Mouse (Mus musculus): ENCODE results near the gene Gm6525.

The Gm6525 gene

GRCm38 (mm10) chr3:84173581-84174154, at the start of gene Gm6525:
Gene Gm6525 (plus strand): TSS chr3:84174104.
- no peak for DNase-seq (ENCODE audit: low read depth)

DNA sequence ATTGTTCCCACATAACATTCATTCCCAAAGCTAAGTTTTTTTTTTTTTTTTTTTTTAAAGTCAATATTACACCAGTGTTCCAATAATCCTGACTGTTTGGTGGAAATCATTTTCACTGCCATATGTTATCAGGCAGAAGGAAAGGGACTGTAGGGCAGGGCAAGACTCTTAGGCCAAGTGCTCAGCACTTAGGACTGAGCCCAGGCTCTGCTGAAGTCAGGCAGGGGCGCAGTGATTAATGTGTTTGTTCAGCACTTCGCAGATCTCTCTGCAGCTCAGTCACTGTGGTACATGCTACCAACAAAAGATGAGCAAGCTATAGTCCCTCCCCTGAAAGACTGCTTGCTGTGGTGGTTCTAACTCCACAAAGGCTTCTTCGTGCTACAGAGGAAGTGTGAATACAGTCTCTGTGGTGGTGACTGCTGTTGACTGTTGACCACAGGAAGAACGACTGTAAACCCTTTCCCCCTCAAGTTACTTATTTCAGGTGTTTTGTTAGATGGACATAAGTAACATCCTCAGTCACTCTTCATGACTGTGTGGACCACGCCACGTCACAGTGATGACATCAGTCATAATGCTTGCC, 48.1 kb upstream of the Gm6525 start:
- peak; percentile 91 for DNase-seq (ENCODE audit: low read depth)

- DNase-seq (ENCODE audit: low read depth): peak; percentile 24
Measured at GRCm38 (mm10) chr3:84126721-84127120, 47.2 kb upstream of the Gm6525 start.

- DNase-seq (ENCODE audit: low read depth): no peak
Measured at GRCm38 (mm10) chr3:84127431-84127830, 46.5 kb upstream of the Gm6525 start.

GRCm38 (mm10) chr3:84128871-84129870, 44.7 kb upstream of the Gm6525 start:
- peak; percentile 62 for DNase-seq (ENCODE audit: low read depth)

- DNase-seq (ENCODE audit: low read depth): no peak
Measured at GRCm38 (mm10) chr3:84130776-84131175, 43.1 kb upstream of the Gm6525 start.

GRCm38 (mm10) chr3:84131369-84131768, 42.5 kb upstream of the Gm6525 start:
- DNase-seq (ENCODE audit: low read depth): no peak

DNA sequence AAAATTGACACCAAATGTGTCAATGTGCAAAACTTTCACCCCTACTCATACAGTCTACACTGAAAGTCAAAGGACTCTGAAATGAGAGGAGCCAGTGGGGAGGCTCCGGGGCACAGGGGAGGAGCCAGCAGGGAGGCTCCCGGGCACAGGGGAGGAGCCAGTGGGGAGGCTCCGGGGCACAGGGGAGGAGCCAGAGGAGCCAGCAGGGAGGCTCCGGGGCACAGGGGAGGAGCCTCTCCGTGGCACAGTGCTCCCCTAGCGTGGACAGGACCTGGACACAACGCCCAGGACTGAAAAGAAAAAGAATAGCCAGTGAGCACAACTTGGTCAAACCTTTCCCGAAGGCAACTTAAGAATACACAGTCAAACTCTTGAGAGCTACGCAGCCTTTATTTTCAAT, 38.5 kb upstream of the Gm6525 start:
- DNase-seq (ENCODE audit: low read depth): peak; percentile 28

DNA sequence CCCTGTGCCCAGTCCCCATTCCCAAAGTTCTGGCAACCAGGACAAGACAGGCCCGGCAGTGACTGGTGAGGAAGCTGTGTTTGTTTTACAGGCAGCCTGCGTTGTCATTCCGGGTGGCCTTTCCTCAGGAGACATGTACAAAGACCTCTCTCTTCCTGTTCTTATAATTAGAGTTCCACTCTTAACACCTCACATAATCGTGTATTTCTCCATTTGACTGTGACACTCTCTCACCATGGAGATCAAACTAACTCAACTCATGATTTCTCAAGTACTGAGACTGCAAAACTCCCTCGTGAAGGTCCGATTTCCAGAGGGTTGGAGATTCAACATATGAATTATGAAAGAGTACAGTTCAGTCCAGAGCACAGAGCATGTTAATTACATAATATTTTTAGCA, 38.0 kb upstream of the Gm6525 start:
- DNase-seq (ENCODE audit: low read depth): no peak

GRCm38 (mm10) chr3:84136509-84136908, 37.4 kb upstream of the Gm6525 start:
- no peak for DNase-seq (ENCODE audit: low read depth)

DNA sequence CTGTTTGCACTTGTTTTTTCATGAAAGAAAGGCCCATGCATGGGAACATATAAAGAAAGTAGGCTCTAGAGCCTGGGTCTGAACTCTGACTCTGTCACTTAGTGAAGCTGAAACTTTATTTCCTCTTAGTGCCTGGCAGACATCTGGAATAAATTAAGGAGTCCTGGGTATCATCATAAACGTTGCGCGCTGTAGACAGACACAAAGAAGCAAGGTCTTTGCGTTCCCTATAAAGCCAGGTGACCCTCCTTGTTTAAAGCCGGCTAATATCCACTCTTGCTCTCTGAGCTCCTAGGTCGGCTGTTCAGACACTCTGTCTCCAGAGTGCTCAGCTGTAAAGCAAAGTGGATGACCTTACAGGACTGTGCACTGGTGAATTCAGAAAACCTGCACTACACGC, 33.0 kb upstream of the Gm6525 start:
- DNase-seq (ENCODE audit: low read depth): no peak

DNA sequence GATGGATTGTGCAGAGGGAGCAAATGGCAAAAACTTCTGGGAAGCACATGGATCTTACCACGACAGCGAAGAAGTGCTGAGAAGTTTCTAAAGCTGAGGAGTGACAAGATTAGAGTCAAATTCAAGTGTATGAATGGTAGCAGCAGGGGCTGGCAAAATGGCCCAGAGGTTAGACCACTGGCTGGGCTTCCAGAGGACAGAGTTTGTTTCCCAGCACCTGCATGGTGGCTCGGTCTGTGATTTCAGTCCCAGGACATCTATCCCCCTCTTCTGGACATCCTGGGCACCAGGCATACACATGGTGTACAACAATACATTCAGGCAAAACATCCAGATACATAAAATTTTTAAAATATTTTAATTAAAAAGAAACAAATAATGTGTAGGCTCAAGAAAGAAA, 24.1 kb upstream of the Gm6525 start:
- DNase-seq (ENCODE audit: low read depth): no peak

GRCm38 (mm10) chr3:84154721-84155141, 19.2 kb upstream of the Gm6525 start:
- DNase-seq (ENCODE audit: low read depth): peak; percentile 72

DNA sequence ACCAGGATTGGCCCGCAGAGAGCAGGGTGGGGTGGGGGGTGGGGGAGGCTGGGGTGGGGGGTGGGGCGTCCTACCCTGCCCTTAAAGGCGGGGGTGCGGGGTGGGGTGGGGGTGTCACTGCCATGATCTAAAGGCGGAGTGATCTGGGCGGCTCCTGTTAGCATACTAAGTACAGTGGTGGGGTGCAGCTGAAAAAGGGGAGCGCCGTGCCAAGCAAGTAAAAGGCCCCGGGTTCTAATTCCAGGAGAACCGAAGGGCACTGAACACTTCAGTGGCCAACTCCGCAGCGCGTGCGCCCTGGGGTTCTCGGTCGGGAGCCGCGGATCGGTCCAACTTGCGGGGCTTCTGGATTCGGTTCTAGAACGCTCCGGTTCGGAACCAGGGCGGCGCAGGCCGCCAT, 18.8 kb upstream of the Gm6525 start:
- DNase-seq (ENCODE audit: low read depth): peak; percentile 90

DNA sequence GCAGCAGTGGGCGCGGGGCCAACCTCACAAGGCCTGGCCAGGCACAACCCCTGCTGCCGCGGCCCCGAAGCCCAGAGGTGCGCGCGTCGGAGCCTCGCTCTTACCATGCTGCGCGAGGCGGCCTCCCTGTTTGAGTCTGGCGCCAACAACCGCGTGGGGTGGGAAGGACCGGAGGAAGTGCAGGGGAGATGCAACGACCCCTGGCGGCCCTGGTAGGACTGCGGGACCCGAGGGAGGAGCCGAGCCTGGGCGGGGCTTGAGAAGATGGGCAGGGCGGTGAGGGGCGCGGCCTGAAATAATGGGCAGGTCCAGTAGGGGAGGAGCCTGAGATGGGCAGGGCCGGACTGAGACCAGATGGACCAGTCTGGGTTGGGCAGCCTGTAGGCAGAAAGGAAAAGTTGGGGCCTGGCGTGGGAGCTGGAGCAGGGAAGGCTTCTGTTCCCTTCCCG, 18.3 kb upstream of the Gm6525 start, which contains the start of gene Mnd1:
Mnd1 (minus strand) TSS at position 229 of the 449 bp plus-strand sequence.
- peak; percentile 94 for DNase-seq (ENCODE audit: low read depth)

DNA sequence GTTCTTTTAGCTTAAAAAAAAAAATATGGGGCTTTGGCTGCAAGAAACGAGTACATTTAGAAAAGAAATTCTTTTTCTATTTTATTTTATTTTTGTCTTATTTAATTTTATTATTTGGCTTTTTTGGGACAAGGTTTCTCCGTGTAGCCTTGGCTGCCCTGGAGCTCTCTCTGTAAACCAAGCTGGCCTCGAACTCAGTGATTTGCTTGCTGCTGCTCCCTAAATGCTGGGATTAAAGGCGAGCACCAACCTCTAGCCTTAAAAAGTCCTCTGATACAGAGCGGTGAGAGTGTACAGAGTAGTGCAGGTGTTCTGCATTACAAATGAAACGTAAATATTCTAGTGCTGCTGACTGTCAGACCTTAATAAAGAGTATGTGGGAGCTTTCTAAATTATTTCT, 17.8 kb upstream of the Gm6525 start:
- DNase-seq (ENCODE audit: low read depth): no peak

GRCm38 (mm10) chr3:84157011-84157410, 16.9 kb upstream of the Gm6525 start:
- DNase-seq (ENCODE audit: low read depth): no peak

DNA sequence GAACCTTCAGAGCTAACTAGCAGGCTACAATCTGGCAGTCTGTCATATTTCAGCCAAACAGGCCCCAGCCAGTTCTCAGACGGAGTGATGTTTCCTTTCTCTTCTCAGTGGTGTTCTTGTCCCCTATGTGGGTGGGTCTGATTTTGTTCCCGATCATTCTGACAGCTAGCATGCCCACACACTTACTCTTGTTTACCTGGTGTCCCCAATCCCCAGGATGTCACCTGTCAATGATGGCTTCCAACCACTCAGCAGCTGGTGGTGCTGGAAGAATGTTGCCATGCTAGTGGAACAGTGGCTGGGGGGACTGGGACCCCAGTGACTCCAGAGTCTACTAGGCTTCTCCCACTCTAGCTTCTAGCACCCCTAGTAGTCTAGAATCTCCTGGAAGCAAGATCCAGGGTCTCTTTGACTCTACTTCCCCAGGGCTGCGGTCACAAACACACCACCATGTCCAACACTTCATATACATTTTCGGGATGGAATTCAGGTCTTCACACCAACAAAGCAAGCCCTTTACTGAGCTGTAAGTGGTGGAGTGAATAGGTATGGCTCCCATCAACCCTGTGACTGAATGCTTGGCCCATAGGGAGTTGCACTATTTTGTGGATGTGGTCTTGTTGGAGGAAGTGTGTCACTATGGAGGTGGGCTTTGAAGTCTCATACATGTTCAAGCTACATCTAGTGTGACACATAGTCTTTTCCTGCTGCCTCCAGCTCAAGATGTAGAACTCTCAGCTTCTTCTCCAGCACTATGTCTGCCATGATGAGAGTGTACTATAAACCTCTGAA, 16.1 kb upstream of the Gm6525 start:
- DNase-seq (ENCODE audit: low read depth): no peak

- no peak for DNase-seq (ENCODE audit: low read depth)
Measured at GRCm38 (mm10) chr3:84165391-84165790, 8.5 kb upstream of the Gm6525 start.

DNA sequence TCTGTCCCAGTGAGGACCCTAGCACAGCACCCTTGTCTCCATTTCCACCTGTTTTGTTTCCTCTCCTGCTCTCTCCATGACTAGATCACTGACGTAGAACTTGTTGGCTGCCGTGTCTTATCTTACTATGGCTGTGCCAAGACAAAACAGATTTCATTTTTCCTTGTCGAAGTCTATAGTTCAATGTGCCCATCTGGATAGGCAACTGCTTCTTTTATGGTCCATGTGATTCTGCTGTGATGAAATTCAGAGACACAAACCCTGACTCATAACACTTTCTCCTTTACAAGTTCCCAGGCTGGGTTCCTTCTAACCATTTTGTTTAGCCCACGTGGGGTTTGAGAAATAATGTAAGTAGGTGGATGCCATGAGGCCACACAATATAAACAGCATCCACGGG, 7.8 kb upstream of the Gm6525 start:
- DNase-seq (ENCODE audit: low read depth): no peak

- DNase-seq (ENCODE audit: low read depth): peak; percentile 11
Measured at GRCm38 (mm10) chr3:84168943-84169342, 5.0 kb upstream of the Gm6525 start.
